Mouse (Mus musculus) layer of hippocampus, adult 8-10 months (tissue): ENCODE results near the gene H2-T3. TPM values are rescaled to one million over a fixed set of nuclear protein-coding genes. Genes with fewer than 3 reads are reported as not detected.

Experiments used
- total RNA-seq, 4 experiments: library from RNA; stranded (reverse); gene quantifications; 2 replicates each; pipeline ENCODE4 v1.2.4; 2022

Gene H2-T3
- total RNA-seq, 4 experiments from 2014 or later = not detected

Other genes with a start within 250 kb of the H2-T3 start
- 10 to 100 TPM; 68.3 to 76.5 (median 72.7) TPM for gene Abcf1, start 220.5 kb downstream of the H2-T3 start, total RNA-seq
- 100 to 1,000 TPM; 135 to 141 (median 138) TPM for gene Gnl1, start 210.4 kb downstream of the H2-T3 start, total RNA-seq
- 10 to 100 TPM; 40.5 to 52.4 (median 45.4) TPM for gene Prr3, start 210.1 kb downstream of the H2-T3 start, total RNA-seq
- 1 to 10 TPM in 3 of 4 experiments, under 1 TPM in 1; 0.80 to 4.4 (median 2.6) TPM for gene H2-T24, start 169.7 kb downstream of the H2-T3 start, total RNA-seq
- 10 to 100 TPM in 2 of 4 experiments, 1 to 10 TPM in 2; 6.6 to 30.9 (median 14.2) TPM for gene H2-T23, start 157.4 kb downstream of the H2-T3 start, total RNA-seq
- gene H2-T22, start 147.5 kb downstream of the H2-T3 start, total RNA-seq = 10 to 100 TPM; 15.7 to 18.4 (median 16.5) TPM
- not detected for gene Gm6034, start 147.3 kb downstream of the H2-T3 start, total RNA-seq
- gene Gm11127, start 131.9 kb downstream of the H2-T3 start, total RNA-seq = 1 to 10 TPM in 3 of 4 experiments, under 1 TPM in 1; 1.00 to 5.0 (median 2.2) TPM
- under 1 TPM in 3 of 4 experiments, not detected in 1; 0.22 to 0.61 (median 0.28) TPM for gene Gm19684, start 68.6 kb downstream of the H2-T3 start, total RNA-seq
- gene Gm7030, start 60.9 kb downstream of the H2-T3 start, total RNA-seq = under 1 TPM in 1 of 4 experiments, not detected in 3; 0.57 TPM
- gene Gm8909, start 21.8 kb downstream of the H2-T3 start, total RNA-seq = not detected
- 10 to 100 TPM; 39.1 to 50.1 (median 45.3) TPM for gene Rpp21, start 67.8 kb upstream of the H2-T3 start, total RNA-seq
- 10 to 100 TPM; 23.2 to 27.7 (median 25.4) TPM for gene Trim39, start 82.0 kb upstream of the H2-T3 start, total RNA-seq
- gene H2-M10.2, start 96.2 kb upstream of the H2-T3 start, total RNA-seq = not detected
- gene H2-M10.1, start 135.9 kb upstream of the H2-T3 start, total RNA-seq = not detected
- gene H2-M10.3, start 178.1 kb upstream of the H2-T3 start, total RNA-seq = not detected